Mouse (Mus musculus): Measurements from ENCODE around the gene Arl4c.

DNA sequence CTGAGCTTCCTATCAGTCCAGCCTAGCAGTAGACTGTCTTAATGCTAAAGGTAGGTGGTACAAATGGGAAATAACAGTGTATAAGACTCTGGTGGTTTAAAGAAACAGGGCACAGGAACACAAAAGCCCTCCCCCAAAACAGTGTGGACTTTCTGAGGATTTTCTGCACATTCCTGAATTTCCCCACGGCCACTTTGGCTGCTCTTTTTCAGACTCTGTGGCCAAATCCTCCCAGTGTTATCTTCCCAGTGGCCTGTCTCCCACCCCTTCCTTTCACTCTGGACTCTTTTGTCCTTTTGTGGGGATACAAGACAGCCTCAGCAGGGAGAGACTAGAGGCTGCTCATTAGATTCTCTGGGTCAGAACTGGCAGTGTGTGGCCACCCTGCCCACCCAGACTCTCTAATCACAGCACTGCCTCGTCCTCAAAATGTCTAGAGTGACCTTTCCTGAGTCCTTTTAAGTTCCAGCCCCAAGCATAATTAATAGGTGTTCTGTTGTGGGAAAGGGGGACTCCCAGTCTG is 72.0 kb downstream of the Arl4c start:
- TF ChIP-seq EP300 (optimal IDR thresholded peaks at IDR 0.05) (no peak), CTCF (IDR thresholded peaks at IDR 0.05; ENCODE audit: low read depth) (no peak)
